Mouse (Mus musculus): ENCODE measurements around the gene Tgfbi.

Tgfbi gene

DNA sequence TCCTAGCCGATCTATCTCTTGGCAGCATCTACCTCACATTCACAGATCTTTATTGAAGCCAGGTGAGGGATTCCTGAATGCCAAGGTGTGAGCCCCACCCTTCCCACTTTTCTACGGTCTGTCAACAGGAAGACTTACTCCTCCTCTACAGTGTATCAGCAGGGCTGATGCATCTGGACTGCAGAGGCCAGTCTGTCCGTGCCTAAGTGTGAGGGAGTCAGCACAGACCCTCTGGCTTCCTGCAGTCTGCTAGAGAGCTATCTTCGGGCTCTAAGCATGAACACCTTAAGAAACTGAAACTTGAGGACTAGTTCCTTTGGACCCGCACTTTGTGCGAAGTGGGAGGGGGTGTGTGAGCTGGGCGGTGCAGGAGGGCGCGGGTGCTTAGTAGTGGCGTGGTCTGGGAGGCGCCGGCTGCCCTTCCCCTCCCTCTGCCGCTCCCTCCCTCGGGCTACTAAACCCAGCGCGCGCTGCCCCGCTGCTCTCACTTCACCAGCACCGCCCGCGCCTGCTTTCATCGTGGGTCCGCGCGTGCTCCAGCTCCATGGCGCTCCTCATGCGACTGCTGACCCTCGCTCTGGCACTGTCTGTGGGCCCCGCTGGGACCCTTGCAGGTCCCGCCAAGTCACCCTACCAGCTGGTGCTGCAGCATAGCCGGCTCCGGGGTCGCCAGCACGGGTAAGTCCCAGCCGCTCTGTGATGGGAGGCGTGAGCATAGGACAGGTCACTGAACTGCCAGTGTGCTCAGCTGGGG, at the start of gene Tgfbi:
TSS of gene Tgfbi (plus strand) at position 421 of the 754 bp plus-strand sequence.
- peak; percentile 50 for DNase-seq (ENCODE audit: low spot score)

- DNase-seq (ENCODE audit: low spot score): no peak
Measured at GRCm38 (mm10) chr13:56559841-56560370, 49.4 kb upstream of the Tgfbi start.

DNA sequence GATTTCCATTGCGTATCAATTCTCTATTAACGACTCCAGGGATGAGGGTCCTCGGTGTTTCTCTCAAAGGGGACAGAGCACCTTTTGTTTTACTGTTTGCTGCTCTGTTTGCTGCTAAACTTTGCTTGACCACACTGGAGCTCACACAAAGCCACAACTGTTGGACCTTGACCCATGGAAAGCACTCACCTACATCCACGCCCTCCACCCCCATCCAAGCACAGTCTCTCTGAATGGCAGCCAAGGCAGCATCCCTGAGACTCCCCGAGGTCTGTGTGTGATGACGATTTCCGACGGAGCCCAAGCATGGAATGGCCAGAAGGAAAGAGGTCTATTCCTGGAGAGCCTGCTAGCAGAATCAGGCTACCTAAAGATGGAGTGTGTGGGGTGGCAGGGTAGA, 48.2 kb upstream of the Tgfbi start:
- no peak for DNase-seq (ENCODE audit: low spot score)

DNA sequence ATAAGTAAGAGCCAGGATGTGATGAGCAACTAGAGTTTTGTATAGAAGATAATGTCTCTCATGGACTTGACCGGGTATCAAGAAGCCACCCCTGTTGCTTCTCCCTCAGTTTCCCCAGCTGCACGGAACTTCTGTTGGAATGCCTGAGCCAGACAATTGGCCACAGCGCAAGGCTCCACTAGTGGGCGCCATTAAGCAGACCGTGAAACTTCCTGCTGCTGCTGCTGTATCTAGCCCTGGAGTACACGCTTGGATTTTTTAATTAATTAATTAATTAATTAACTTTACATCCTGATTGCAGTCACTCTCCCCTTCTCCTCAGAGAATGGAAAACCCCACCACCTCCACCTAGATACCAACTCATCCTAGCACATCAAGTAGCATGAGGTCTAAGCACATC, 46.2 kb upstream of the Tgfbi start:
- peak; percentile 41 for DNase-seq (ENCODE audit: low spot score)

DNA sequence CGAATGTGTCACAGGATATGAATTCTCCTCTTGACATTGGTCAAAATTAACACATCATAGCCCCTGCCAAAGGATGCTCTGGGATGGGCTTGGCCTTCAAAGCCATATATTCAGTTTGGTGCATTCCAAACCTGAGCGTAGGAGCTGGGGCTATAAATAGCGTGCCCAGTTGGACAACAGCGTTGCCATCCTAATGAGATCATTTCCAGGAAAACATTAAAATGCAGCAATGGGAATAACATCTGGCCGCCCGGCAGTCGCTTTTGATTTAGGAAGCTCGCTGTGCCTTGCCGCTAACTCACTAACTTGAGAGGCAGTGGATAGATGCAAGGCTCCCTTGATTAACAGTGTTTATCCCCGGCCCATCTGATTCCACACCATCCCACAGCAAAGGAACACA, 43.0 kb upstream of the Tgfbi start:
- DNase-seq (ENCODE audit: low spot score): no peak

DNA sequence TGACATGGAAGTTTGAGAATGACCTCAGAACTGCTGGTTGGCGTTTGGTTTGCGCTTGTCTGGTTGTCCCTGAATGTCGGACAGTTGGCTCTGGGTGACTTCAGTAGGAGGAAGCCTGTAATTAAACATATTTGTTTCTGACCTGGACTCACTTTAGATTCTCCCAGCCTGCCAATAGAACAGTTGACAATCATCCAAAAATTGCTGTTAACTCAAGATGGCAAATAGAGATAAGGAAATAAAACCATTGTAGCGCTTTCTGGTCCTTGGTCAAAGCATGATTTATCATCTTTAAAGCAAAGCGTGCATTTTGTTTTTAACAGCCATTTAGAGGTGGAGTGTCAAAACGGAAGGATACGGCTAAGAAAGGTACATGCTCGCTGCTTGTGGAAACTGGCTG, 37.7 kb upstream of the Tgfbi start:
- DNase-seq (ENCODE audit: low spot score): no peak

- DNase-seq (ENCODE audit: low spot score): no peak
Measured at GRCm38 (mm10) chr13:56575074-56575473, 34.2 kb upstream of the Tgfbi start.

DNA sequence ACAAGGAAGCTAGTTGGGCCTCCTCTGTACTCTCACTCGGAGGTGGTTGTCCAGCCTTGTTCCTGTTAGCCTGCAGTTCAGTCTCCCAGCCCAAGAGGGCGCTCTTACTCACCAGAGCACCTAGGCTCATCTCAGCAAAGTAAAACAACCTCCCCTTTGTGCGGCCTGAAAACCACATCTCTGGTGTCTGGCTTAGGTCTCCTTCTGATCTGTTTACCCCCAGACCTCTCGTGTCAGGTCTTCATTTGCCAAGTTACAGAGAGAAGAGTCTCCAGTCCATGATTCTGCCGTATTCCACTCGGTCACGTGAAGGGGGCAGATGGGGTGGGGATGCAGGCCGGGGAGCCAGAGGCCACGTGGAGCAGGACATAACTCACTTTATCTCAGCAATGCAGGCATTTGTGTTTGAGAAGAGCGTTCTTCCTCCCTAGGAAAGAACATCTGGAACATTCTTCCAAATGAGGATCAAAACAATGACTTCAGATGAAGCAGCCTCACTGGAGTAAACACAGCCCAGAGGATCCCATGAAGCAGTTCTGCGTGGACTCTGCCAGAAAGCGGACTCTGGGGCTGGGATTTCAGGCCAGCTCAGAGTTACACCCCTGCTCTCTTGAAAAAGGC, 33.5 kb upstream of the Tgfbi start:
- DNase-seq (ENCODE audit: low spot score): peak; percentile 74

- no peak for DNase-seq (ENCODE audit: low spot score)
Measured at GRCm38 (mm10) chr13:56578097-56578496, 31.2 kb upstream of the Tgfbi start.

- DNase-seq (ENCODE audit: low spot score): no peak
Measured at GRCm38 (mm10) chr13:56580450-56580849, 28.9 kb upstream of the Tgfbi start.

GRCm38 (mm10) chr13:56581512-56581911, 27.8 kb upstream of the Tgfbi start:
- DNase-seq (ENCODE audit: low spot score): no peak

- peak; percentile 33 for DNase-seq (ENCODE audit: low spot score)
Measured at GRCm38 (mm10) chr13:56581961-56582434, 27.3 kb upstream of the Tgfbi start.

GRCm38 (mm10) chr13:56582720-56583119, 26.6 kb upstream of the Tgfbi start:
- no peak for DNase-seq (ENCODE audit: low spot score)

- DNase-seq (ENCODE audit: low spot score): no peak
Measured at GRCm38 (mm10) chr13:56586046-56586445, 23.3 kb upstream of the Tgfbi start.

- no peak for DNase-seq (ENCODE audit: low spot score)
Measured at GRCm38 (mm10) chr13:56588454-56589117, 20.7 kb upstream of the Tgfbi start.

- DNase-seq (ENCODE audit: low spot score): no peak
Measured at GRCm38 (mm10) chr13:56590202-56590601, 19.1 kb upstream of the Tgfbi start.

DNA sequence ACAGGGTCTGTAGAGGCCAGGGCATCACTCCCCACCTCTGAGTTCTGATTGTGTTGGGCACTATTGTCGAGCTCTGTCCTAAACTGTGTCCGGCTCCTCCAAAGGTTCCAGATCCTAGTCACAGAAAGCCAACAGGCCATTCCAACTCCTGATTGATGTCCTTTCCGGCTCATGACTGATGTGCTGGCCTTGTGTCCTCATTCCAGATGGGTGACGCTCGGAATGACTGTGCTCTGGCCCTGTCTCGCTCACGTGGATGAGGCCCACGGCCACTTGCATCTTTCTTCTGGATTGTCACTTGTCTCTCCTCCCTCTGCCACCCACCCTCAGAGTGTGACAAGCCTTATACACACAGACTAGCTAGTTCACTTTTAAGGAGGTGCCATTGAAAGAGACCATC, 18.1 kb upstream of the Tgfbi start:
- DNase-seq (ENCODE audit: low spot score): no peak

GRCm38 (mm10) chr13:56591939-56592338, 17.4 kb upstream of the Tgfbi start:
- DNase-seq (ENCODE audit: low spot score): no peak

DNA sequence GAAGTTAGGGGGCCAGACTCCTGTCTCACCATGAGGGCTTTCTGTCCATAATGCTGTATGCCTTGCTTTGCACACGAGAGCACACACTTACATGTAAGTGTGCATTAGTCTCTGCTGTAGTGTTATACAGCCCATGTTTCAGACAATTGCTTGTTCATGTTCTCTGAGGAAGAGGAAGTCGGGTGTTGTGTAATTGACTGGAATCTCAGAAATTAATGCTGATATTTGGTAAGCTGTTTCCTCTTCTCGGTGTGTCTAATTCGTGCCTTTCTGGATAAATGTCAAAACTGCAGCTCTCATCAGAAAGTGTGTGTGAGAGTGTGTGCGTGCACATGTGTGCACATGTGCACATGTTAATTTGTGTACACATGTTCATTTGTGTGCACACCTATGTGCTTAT, 16.1 kb upstream of the Tgfbi start:
- no peak for DNase-seq (ENCODE audit: low spot score)

DNA sequence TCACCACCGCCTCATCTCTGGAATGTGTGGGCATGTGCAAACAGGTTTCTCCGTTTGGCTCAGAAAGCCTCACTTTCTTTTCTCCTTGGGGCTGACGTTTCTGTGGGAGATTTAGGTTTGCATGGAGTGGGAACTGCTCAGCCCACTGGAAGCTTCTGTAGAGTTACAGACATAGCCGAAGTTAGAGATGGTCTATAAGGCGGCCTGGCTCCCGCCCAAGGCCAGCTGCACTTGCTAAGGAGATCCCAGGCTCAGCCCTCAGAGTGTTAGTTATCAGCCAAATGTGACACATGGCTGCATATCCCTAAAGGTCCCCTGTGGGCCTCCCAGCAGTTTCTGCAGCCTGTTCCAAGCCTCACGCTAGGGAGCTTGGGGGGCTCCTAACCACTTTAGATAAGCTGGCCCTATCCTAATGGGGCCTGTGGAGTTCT, 15.3 kb upstream of the Tgfbi start:
- no peak for DNase-seq (ENCODE audit: low spot score)

DNA sequence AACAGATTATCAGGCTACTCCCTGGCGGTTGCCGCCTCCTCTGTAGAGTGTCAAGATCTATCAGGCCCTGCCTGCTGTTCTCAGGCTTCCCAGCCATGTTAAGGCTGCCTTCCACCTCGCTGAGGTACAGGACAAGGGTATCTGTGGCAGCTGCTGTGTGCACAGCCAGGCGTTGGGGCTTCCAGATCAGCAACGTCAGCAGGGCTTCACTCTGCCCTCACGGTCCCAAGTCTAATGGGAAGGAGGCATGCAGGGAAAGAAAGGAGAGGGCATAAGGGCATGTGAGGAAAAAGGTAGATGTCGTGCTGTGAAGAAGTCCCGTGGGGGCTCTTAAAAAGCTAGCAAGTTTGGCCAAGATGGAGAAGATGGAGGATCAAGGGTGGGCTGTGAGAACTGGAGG, 14.1 kb upstream of the Tgfbi start:
- no peak for DNase-seq (ENCODE audit: low spot score)

- DNase-seq (ENCODE audit: low spot score): no peak
Measured at GRCm38 (mm10) chr13:56597296-56597695, 12.0 kb upstream of the Tgfbi start.

All from urinary bladder, postnatal 25 days (tissue).